Mouse (Mus musculus): ENCODE results near the gene Ccdc39. TPM values are rescaled to one million over a fixed set of nuclear protein-coding genes. Genes with fewer than 3 reads are reported as not detected.

The Ccdc39 gene
- polyA plus RNA-seq, 1 experiment from 2014 or later, result 5.9 TPM

GRCm38 (mm10) chr3:33853062-33853461 is 9.0 kb upstream of the Ccdc39 start:
- Histone ChIP-seq H3K27me3 (no peaks in the 10 kb centered on the region), H3K36me3 (no peaks in the 10 kb centered on the region), H3K9ac (no peak overlapping the region), H3K4me1 (no peaks in the 10 kb centered on the region), H3K4me3 (no peak overlapping the region), H3K9me3 (no peaks in the 10 kb centered on the region), H3K27ac (no peak overlapping the region), H3K4me2 (replicated peaks) (no peak overlapping the region)
- WGBS, result 59% methylated on average over 1 of the region's 1 CpGs
- no peak for ATAC-seq (ENCODE audit: insufficient number of reproducible peaks, insufficient read depth, low FRiP score, low TSS enrichment)

GRCm38 (mm10) chr3:33850856-33851255 is 6.7 kb upstream of the Ccdc39 start:
- H3K4me2 ChIP-seq (replicated peaks), result no peak overlapping the region
- H3K27me3 ChIP-seq, result no peaks in the 10 kb centered on the region
- ATAC-seq (ENCODE audit: insufficient number of reproducible peaks, insufficient read depth, low FRiP score, low TSS enrichment), result no peak
- H3K27ac ChIP-seq, result no peak overlapping the region
- 89% methylated on average over 4 of the region's 4 CpGs for WGBS
- no peak overlapping the region for H3K4me3 ChIP-seq
- H3K9me3 ChIP-seq, result no peaks in the 10 kb centered on the region
- H3K36me3 ChIP-seq, result no peaks in the 10 kb centered on the region
- no peak overlapping the region for H3K9ac ChIP-seq
- H3K4me1 ChIP-seq, result no peaks in the 10 kb centered on the region

DNA sequence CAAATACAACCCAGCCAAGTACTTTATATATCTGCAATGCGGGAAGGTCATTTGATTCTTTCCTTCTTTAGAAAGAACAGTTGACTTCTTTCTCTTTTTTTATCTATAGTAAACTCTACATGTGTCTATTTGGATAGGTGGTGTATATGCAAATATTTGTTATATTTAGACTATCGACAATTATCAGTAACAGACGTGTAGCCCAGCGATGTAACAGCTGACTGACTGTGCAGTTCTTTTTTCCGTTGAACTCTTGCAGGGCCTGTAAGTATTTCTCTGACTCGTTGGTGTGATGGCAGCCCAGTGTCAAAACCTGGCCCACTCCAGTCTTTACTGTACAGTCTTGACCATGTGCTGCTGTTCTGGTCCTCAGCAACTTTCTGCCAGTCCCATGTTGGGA is 2.5 kb upstream of the Ccdc39 start:
- 78% methylated on average over 6 of the region's 6 CpGs for WGBS
- Histone ChIP-seq H3K27me3 (no peaks in the 10 kb centered on the region), H3K4me1 (no peaks in the 10 kb centered on the region), H3K4me2 (replicated peaks) (no peak overlapping the region), H3K4me3 (no peak overlapping the region), H3K9ac (no peak overlapping the region), H3K36me3 (no peaks in the 10 kb centered on the region), H3K9me3 (no peaks in the 10 kb centered on the region), H3K27ac (no peak overlapping the region)
- ATAC-seq (ENCODE audit: insufficient number of reproducible peaks, insufficient read depth, low FRiP score, low TSS enrichment), result no peak

DNA sequence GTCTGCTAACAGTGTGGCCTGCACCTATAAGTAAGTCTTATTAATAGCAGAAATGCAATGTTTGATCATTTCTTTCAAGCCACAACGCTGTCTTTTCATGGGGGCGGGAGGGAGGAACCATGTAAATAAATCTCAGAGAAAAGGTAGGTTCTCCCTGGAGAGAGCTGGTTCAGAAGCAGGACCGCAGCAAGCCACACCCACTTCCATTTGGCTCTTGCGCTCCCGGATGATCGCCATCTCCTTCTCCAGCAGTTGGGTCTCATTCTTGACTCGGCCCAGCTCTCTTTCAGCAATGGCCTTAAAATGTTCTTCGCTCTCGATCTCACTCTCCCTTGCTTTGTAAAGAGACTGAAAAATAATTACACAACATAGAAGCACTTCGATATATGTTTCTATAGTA is 5.2 kb downstream of the Ccdc39 start:
- Histone ChIP-seq H3K4me2 (replicated peaks) (no peak overlapping the region), H3K27me3 (no peaks in the 10 kb centered on the region), H3K27ac (no peak overlapping the region), H3K36me3 (no peaks in the 10 kb centered on the region), H3K4me3 (no peak overlapping the region), H3K4me1 (no peaks in the 10 kb centered on the region), H3K9ac (no peak overlapping the region), H3K9me3 (no peaks in the 10 kb centered on the region)
- 61% methylated on average over 10 of the region's 10 CpGs for WGBS
- ATAC-seq (ENCODE audit: insufficient number of reproducible peaks, insufficient read depth, low FRiP score, low TSS enrichment), result no peak

- H3K9ac ChIP-seq, result no peak overlapping the region
- H3K36me3 ChIP-seq, result no peaks in the 10 kb centered on the region
- no peaks in the 10 kb centered on the region for H3K9me3 ChIP-seq
- H3K27me3 ChIP-seq, result no peaks in the 10 kb centered on the region
- no peak overlapping the region for H3K4me3 ChIP-seq
- no peaks in the 10 kb centered on the region for H3K4me1 ChIP-seq
- no peak overlapping the region for H3K4me2 ChIP-seq (replicated peaks)
- ATAC-seq (ENCODE audit: insufficient number of reproducible peaks, insufficient read depth, low FRiP score, low TSS enrichment), result no peak
- H3K27ac ChIP-seq, result no peak overlapping the region
- 93% methylated on average over 13 of the region's 13 CpGs for WGBS
Measured at GRCm38 (mm10) chr3:33836576-33836975, 7.5 kb downstream of the Ccdc39 start.

- Histone ChIP-seq H3K4me2 (replicated peaks) (no peak overlapping the region), H3K4me1 (no peaks in the 10 kb centered on the region), H3K27me3 (no peaks in the 10 kb centered on the region), H3K9me3 (no peaks in the 10 kb centered on the region), H3K9ac (no peak overlapping the region), H3K36me3 (no peaks in the 10 kb centered on the region), H3K27ac (no peak overlapping the region), H3K4me3 (no peak overlapping the region)
- WGBS, result 75% methylated on average over 10 of the region's 10 CpGs
- no peak for ATAC-seq (ENCODE audit: insufficient number of reproducible peaks, insufficient read depth, low FRiP score, low TSS enrichment)
Measured at GRCm38 (mm10) chr3:33832351-33832750, 11.8 kb downstream of the Ccdc39 start.

DNA sequence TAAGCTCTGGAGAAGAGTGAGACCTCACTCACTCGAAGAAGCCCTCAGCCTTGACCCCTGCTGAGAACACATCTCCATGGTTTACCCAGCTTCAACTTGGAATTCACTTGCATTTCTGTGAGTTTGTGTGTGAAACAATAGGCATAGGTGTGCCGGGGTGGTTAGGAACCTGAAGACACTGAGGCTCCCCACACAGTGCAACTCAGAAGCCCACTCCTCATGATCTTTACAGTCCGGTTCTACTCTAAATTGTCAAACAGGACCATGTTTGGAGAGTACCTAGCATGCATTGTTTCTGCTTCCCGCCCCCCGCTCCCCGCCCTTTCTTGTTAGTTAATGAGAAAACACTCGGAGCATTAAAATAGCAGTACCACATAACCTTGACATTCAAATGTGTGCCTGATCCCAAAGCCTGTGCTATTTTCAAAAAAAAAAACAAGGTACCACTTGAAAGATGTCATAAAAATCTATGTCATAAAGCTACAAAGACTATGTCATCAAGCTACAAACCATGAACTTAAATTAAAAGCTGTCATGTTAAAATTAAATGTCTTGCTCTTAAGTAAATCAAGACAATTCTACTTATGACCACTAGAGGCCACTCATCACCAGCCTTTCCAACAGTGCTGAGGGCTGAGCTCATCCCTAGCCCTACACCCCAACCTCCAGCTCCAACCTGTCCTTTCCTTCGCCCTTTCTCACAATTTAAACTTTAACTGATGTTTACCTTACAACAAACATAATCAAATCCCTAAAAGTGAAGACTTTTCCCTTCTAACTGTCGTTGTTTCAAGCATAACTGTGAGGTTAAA is 19.8 kb downstream of the Ccdc39 start:
- H3K9ac ChIP-seq, result no peak overlapping the region
- H3K9me3 ChIP-seq, result no peaks in the 10 kb centered on the region
- no peak overlapping the region for H3K4me3 ChIP-seq
- 52% methylated on average over 9 of the region's 9 CpGs for WGBS
- no peak overlapping the region for H3K27ac ChIP-seq
- no peaks in the 10 kb centered on the region for H3K27me3 ChIP-seq
- no peak overlapping the region for H3K4me2 ChIP-seq (replicated peaks)
- no peaks in the 10 kb centered on the region for H3K36me3 ChIP-seq
- no peak for ATAC-seq (ENCODE audit: insufficient number of reproducible peaks, insufficient read depth, low FRiP score, low TSS enrichment)
- H3K4me1 ChIP-seq, result no peaks in the 10 kb centered on the region

DNA sequence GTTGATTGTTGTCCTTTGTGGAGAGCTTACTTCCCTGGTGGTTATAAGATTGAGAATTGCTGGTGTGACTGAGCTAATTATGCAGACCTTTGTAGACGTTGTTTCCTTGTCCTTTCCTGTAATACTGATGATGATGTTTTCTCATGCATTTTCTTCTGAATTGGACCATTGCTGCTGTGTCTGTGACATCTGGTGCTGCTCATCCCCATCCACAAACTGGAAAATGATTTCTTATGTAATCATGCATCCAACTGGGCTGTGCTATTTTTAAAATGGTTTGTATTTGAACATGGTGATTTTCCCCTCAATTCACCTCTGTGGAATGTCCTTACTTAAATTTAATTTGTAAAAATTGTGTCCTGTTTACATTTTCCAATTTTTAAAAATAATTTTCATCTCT is 37.0 kb downstream of the Ccdc39 start:
- H3K9ac ChIP-seq, result no peak overlapping the region
- H3K4me2 ChIP-seq (replicated peaks), result no peak overlapping the region
- no peaks in the 10 kb centered on the region for H3K4me1 ChIP-seq
- WGBS, result 83% methylated on average over 1 of the region's 1 CpGs
- no peak for ATAC-seq (ENCODE audit: insufficient number of reproducible peaks, insufficient read depth, low FRiP score, low TSS enrichment)
- no peak overlapping the region for H3K4me3 ChIP-seq
- no peak overlapping the region for H3K27ac ChIP-seq
- no peaks in the 10 kb centered on the region for H3K9me3 ChIP-seq
- H3K27me3 ChIP-seq, result no peaks in the 10 kb centered on the region
- H3K36me3 ChIP-seq, result peaks cover 35% of the 10 kb centered on the region

GRCm38 (mm10) chr3:33800513-33800820 is 43.6 kb downstream of the Ccdc39 start:
- no peaks in the 10 kb centered on the region for H3K27me3 ChIP-seq
- peaks cover 10% of the 10 kb centered on the region; the same call in 1 of the 2 replicates for H3K36me3 ChIP-seq
- WGBS, result 2% methylated on average over 16 of the region's 16 CpGs
- H3K9me3 ChIP-seq, result no peaks in the 10 kb centered on the region
- peaks cover 7% of the 10 kb centered on the region for H3K4me1 ChIP-seq
- peak overlapping the region; percentile 96 for H3K4me3 ChIP-seq
- ATAC-seq (ENCODE audit: insufficient number of reproducible peaks, insufficient read depth, low FRiP score, low TSS enrichment), result no peak
- H3K4me2 ChIP-seq (replicated peaks), result peak overlapping the region; percentile 58
- H3K27ac ChIP-seq, result peak overlapping the region; percentile 95
- H3K9ac ChIP-seq, result peak overlapping the region; percentile 96

DNA sequence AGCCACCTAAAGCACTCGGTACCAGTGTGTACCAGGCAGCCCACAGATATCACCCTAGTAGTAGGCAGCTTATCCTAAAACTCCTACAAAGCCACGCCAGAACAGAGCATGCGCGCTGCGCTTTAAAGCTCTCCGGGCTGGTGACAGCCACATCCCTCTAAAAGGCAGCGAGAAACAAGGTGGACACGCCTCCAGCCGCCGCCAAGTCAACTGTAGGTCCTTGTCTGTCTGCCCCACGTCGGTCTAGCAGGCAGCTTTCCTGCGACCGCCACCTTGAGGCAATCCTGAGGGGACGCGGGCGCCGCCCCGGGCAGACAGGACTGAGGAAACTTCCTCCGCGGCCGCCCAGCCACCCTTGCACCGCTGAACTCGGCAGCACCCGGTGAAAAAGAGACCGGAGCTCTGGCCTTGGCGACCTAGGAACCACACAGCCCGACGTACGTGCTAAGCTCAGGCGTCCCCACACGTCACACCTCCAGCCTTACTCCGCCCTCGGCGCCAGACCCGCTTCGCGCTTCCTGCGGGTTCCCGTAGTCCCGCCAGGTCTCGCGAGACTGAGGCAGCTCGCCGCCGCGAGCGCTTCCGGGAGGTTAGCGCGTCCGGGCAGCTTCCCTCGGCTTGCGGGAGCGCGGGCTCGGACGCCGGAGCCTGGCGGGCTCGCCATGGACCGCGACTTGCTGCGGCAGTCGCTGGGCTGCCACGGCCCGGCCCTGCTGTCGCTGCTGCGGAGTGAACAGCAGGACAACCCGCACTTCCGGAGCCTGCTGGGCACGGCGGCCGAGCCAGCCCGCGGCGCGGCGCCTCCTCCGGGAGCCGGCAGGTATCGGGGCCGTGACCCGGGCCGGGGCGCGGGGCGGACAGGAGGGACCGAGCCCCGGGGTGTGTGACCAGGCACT is 44.2 kb downstream of the Ccdc39 start, which contains the start of gene Ttc14:
Gene Ttc14, plus strand, starts transcription at position 216 of the 896 bp plus-strand sequence.
- peak within 1 kb of the TSS; percentile 95 for H3K27ac ChIP-seq
- H3K4me1 ChIP-seq, result peaks cover 7% of the 10 kb centered on the region
- no peaks in the 10 kb centered on the region for H3K27me3 ChIP-seq
- peak within 1 kb of the TSS; percentile 59 for H3K4me2 ChIP-seq (replicated peaks)
- no peaks in the 10 kb centered on the region for H3K9me3 ChIP-seq
- peak within 1 kb of the TSS; percentile 96 for H3K4me3 ChIP-seq
- WGBS, result under 1% methylated on average over 90 of the region's 90 CpGs
- peak within 1 kb of the TSS; percentile 96 for H3K9ac ChIP-seq
- ATAC-seq (ENCODE audit: insufficient number of reproducible peaks, insufficient read depth, low FRiP score, low TSS enrichment), result peak; percentile 98
- peaks cover 7% of the 10 kb centered on the region; the same call in 1 of the 2 replicates for H3K36me3 ChIP-seq

- no peak overlapping the region for H3K4me2 ChIP-seq (replicated peaks)
- no peaks in the 10 kb centered on the region for H3K36me3 ChIP-seq
- no peak overlapping the region for H3K4me3 ChIP-seq
- no peak overlapping the region for H3K9ac ChIP-seq
- no peak overlapping the region for H3K27ac ChIP-seq
- no peaks in the 10 kb centered on the region for H3K4me1 ChIP-seq
- no peaks in the 10 kb centered on the region for H3K27me3 ChIP-seq
- H3K9me3 ChIP-seq, result no peaks in the 10 kb centered on the region
- ATAC-seq (ENCODE audit: insufficient number of reproducible peaks, insufficient read depth, low FRiP score, low TSS enrichment), result no peak
Measured at GRCm38 (mm10) chr3:33790975-33791374, 53.1 kb downstream of the Ccdc39 start.

Measured in embryonic facial prominence, embryonic 12.5 days (tissue).